Mouse (Mus musculus) heart, embryonic 11.5 days (tissue): ENCODE measurements at regions not wholly inside any gene's neighbourhood (a gene's known extent, or its start where the extent isn't known, plus 50 kb on each side); places are given as distances from the start of the nearest gene placed in this dataset.

Experiments used
- ATAC-seq: fragments of 200-750 bp; cut with Nextera tagmentation; replicated peaks from 2 replicates; pipeline ENCODE4 v1.8.0; 2017; ENCODE audit warnings: moderate library complexity; ENCODE audit not compliant: insufficient number of reproducible peaks, low FRiP score, low TSS enrichment
- H3K27ac ChIP-seq: fragments of 300-500 bp; sonication (generic); 2 replicates; pipeline ENCODE4 v1.5.1; 2014; ENCODE audit warnings: mild to moderate bottlenecking, low read depth, low read length
- H3K27me3 ChIP-seq: fragments of 300-500 bp; sonication (generic); 2 replicates; pipeline ENCODE4 v1.6.1; 2014; ENCODE audit warnings: mild to moderate bottlenecking, low read length, mixed read lengths; ENCODE audit not compliant: control insufficient read depth, insufficient read depth
- H3K36me3 ChIP-seq: fragments of 300-500 bp; sonication (generic); 2 replicates; pipeline ENCODE4 v1.6.1; 2014; ENCODE audit warnings: mild to moderate bottlenecking, low read length, moderate library complexity, mixed read lengths; ENCODE audit not compliant: control insufficient read depth, insufficient read depth
- H3K4me1 ChIP-seq: fragments of 300-500 bp; sonication (generic); 2 replicates; pipeline ENCODE4 v1.6.1; 2014; ENCODE audit warnings: low read length; ENCODE audit not compliant: control insufficient read depth, insufficient read depth
- H3K4me2 ChIP-seq: fragments of 300-500 bp; sonication (generic); 2 replicates; pipeline ENCODE4 v1.6.1; 2014; ENCODE audit warnings: mild to moderate bottlenecking, moderate library complexity
- H3K4me3 ChIP-seq: fragments of 300-500 bp; sonication (generic); 2 replicates; pipeline ENCODE4 v1.5.1; 2014; ENCODE audit warnings: low read depth, low read length
- H3K9ac ChIP-seq: fragments of 300-500 bp; sonication (generic); 2 replicates; pipeline ENCODE4 v1.6.1; 2014; ENCODE audit warnings: mild to moderate bottlenecking, low read depth, low read length, moderate library complexity
- H3K9me3 ChIP-seq: fragments of 300-500 bp; sonication (generic); replicated peaks from 2 replicates; pipeline ENCODE4 v1.6.1; 2016; ENCODE audit warnings: low read length; ENCODE audit not compliant: control insufficient read depth
- WGBS: fragments of 180-500 bp; shearing (Covaris S2); extraction: QIAGEN DNeasy Blood & Tissue Kit; methylation state at CpG from one replicate; pipeline ENCODE4 v1.1.7; 2014; ENCODE audit not compliant: insufficient replicate concordance; 5-methylcytosine and 5-hydroxymethylcytosine counted together

- no peak overlapping the region for H3K9ac ChIP-seq
- H3K36me3 ChIP-seq = no peaks in the 10 kb centered on the region
- 70% methylated on average over 8 of the region's 8 CpGs for WGBS
- no peaks in the 10 kb centered on the region for H3K9me3 ChIP-seq
- peaks cover 12% of the 10 kb centered on the region for H3K4me1 ChIP-seq
- H3K4me2 ChIP-seq = no peak overlapping the region
- no peak overlapping the region for H3K4me3 ChIP-seq
- no peak for ATAC-seq
- no peak overlapping the region for H3K27ac ChIP-seq
- H3K27me3 ChIP-seq = no peaks in the 10 kb centered on the region
Measured at GRCm38 (mm10) chr16:31530090-31530489, 108.0 kb downstream of the Bdh1 start.

GRCm38 (mm10) chr16:31533196-31533777, 111.2 kb downstream of the Bdh1 start:
- WGBS = 28% methylated on average over 6 of the region's 6 CpGs
- H3K4me2 ChIP-seq = no peak overlapping the region
- ATAC-seq = no peak

GRCm38 (mm10) chr16:31534923-31535523, 112.9 kb downstream of the Bdh1 start:
- WGBS = 39% methylated on average over 4 of the region's 4 CpGs
- H3K36me3 ChIP-seq = no peaks in the 10 kb centered on the region
- ATAC-seq = no peak
- no peak overlapping the region for H3K4me3 ChIP-seq
- H3K4me1 ChIP-seq = peaks cover 12% of the 10 kb centered on the region
- H3K9ac ChIP-seq = no peak overlapping the region
- H3K4me2 ChIP-seq = no peak overlapping the region
- no peak overlapping the region for H3K27ac ChIP-seq
- H3K9me3 ChIP-seq = no peaks in the 10 kb centered on the region
- H3K27me3 ChIP-seq = no peaks in the 10 kb centered on the region

More at GRCm38 (mm10) chr16:31533196-31533777, 111.2 kb downstream of the Bdh1 start:
- no peak overlapping the region for H3K4me3 ChIP-seq
- H3K4me1 ChIP-seq = peaks cover 12% of the 10 kb centered on the region
- no peak overlapping the region for H3K9ac ChIP-seq
- no peak overlapping the region for H3K27ac ChIP-seq
- H3K9me3 ChIP-seq = no peaks in the 10 kb centered on the region
- no peaks in the 10 kb centered on the region for H3K27me3 ChIP-seq
- no peaks in the 10 kb centered on the region for H3K36me3 ChIP-seq

GRCm38 (mm10) chr16:31536328-31536727, 114.2 kb downstream of the Bdh1 start:
- WGBS = 84% methylated on average over 3 of the region's 3 CpGs
- H3K9me3 ChIP-seq = no peaks in the 10 kb centered on the region
- no peak for ATAC-seq

GRCm38 (mm10) chr16:31538606-31539005, 116.5 kb downstream of the Bdh1 start:
- Histone ChIP-seq H3K4me2 (no peak overlapping the region), H3K9me3 (no peaks in the 10 kb centered on the region), H3K9ac (no peak overlapping the region), H3K27me3 (peaks cover 4% of the 10 kb centered on the region), H3K27ac (no peak overlapping the region), H3K4me3 (no peak overlapping the region), H3K4me1 (peaks cover 3% of the 10 kb centered on the region), H3K36me3 (no peaks in the 10 kb centered on the region)
- 60% methylated on average over 3 of the region's 3 CpGs for WGBS
- no peak for ATAC-seq

More at GRCm38 (mm10) chr16:31536328-31536727, 114.2 kb downstream of the Bdh1 start:
- Histone ChIP-seq H3K4me2 (no peak overlapping the region), H3K4me3 (no peak overlapping the region), H3K9ac (no peak overlapping the region), H3K27ac (no peak overlapping the region), H3K27me3 (no peaks in the 10 kb centered on the region), H3K4me1 (peaks cover 12% of the 10 kb centered on the region), H3K36me3 (no peaks in the 10 kb centered on the region)

- Histone ChIP-seq H3K4me2 (no peak overlapping the region), H3K36me3 (no peaks in the 10 kb centered on the region), H3K9me3 (no peaks in the 10 kb centered on the region), H3K9ac (no peak overlapping the region), H3K4me1 (peaks cover 9% of the 10 kb centered on the region), H3K4me3 (no peak overlapping the region), H3K27ac (no peak overlapping the region), H3K27me3 (peaks cover 19% of the 10 kb centered on the region)
- no peak for ATAC-seq
- 44% methylated on average over 10 of the region's 10 CpGs for WGBS
Measured at GRCm38 (mm10) chr16:31543499-31544170, 119.6 kb upstream of the Dlg1 start.

- peak overlapping the region; percentile 44; the same call in 1 of the 2 replicates for H3K9ac ChIP-seq
Measured at GRCm38 (mm10) chr16:31546062-31546827, 117.0 kb upstream of the Dlg1 start.

GRCm38 (mm10) chr16:31546828-31547224, 116.4 kb upstream of the Dlg1 start:
- Histone ChIP-seq H3K4me1 (peaks cover 11% of the 10 kb centered on the region), H3K27ac (no peak overlapping the region), H3K9me3 (no peaks in the 10 kb centered on the region), H3K9ac (no peak overlapping the region), H3K4me3 (no peak overlapping the region), H3K4me2 (no peak overlapping the region), H3K36me3 (no peaks in the 10 kb centered on the region), H3K27me3 (peaks cover 19% of the 10 kb centered on the region)
- 25% methylated on average over 1 of the region's 2 CpGs for WGBS
- ATAC-seq = no peak

More at GRCm38 (mm10) chr16:31546062-31546827, 117.0 kb upstream of the Dlg1 start:
- Histone ChIP-seq H3K4me1 (peaks cover 9% of the 10 kb centered on the region), H3K27me3 (peaks cover 19% of the 10 kb centered on the region), H3K27ac (no peak overlapping the region), H3K4me3 (peak overlapping the region; percentile 29), H3K9me3 (no peaks in the 10 kb centered on the region), H3K4me2 (peak overlapping the region; percentile 62), H3K36me3 (no peaks in the 10 kb centered on the region)
- WGBS = 2% methylated on average over 18 of the region's 18 CpGs
- ATAC-seq = no peak
